In genomic region chr1:138550184-138550583, GRCm38 (mm10) we compare ENCODE assay signal across 9 mouse cellular contexts.
A peak's percentile ranks its signal among the peaks of the same experiment; 100 is the strongest.
DNase-seq lines count a peak whose midpoint lies in the region; ATAC-seq lines count a peak whose summit lies in the region.
"Had no signal": no experiment of that assay in that cellular context is flagged by ENCODE, and none has a peak within 500 bp of the region (broad histone marks: within the 10 kb centered on the region; RNA-seq: fewer than 3 reads in every experiment).

No protein-coding gene starts in this region.

- no peak overlapping the region for H3K4me2 ChIP-seq in kidney, embryonic 16.5 days (replicated peaks; ENCODE audit: low read depth, low read length)
- H3K4me2 ChIP-seq: embryonic facial prominence, embryonic 15.5 days had no signal

- no peaks in the 10 kb centered on the region for H3K36me3 ChIP-seq in kidney, embryonic 16.5 days (ENCODE audit: insufficient read depth, low read length)
- H3K36me3 ChIP-seq in limb, embryonic 10.5 days = peaks cover 6% of the 10 kb centered on the region
- H3K36me3 ChIP-seq: embryonic facial prominence, embryonic 15.5 days had no signal

- no peak overlapping the region for H3K9ac ChIP-seq in kidney, embryonic 16.5 days (replicated peaks; ENCODE audit: low read length)
- H3K9ac ChIP-seq: embryonic facial prominence, embryonic 15.5 days had no signal

- H3K27ac ChIP-seq in kidney, embryonic 16.5 days (ENCODE audit: low read length) = no peak overlapping the region
- H3K27ac ChIP-seq in limb, embryonic 10.5 days = peak overlapping the region; percentile 26; the same call in 1 of the 2 replicates
- H3K27ac ChIP-seq: embryonic facial prominence, embryonic 15.5 days had no signal

- H3K9me3 ChIP-seq in kidney, embryonic 16.5 days (ENCODE audit: low read length) = no peaks in the 10 kb centered on the region; the same call in 1 of the 2 replicates
- H3K9me3 ChIP-seq in limb, embryonic 10.5 days (replicated peaks) = no peaks in the 10 kb centered on the region
- H3K9me3 ChIP-seq: embryonic facial prominence, embryonic 15.5 days had no signal

- WGBS in kidney, embryonic 16.5 days = 47% methylated on average over 6 of the region's 6 CpGs
- WGBS in limb, embryonic 10.5 days = 51% methylated on average over 6 of the region's 6 CpGs

- H3K27me3 ChIP-seq in kidney, embryonic 16.5 days (ENCODE audit: insufficient read depth, low read length) = no peaks in the 10 kb centered on the region
- H3K27me3 ChIP-seq in limb, embryonic 10.5 days (ENCODE audit: low read depth, poor library complexity, severe bottlenecking) = no peaks in the 10 kb centered on the region
- H3K27me3 ChIP-seq: embryonic facial prominence, embryonic 15.5 days had no signal

- no peak overlapping the region for H3K4me3 ChIP-seq in kidney, embryonic 16.5 days (ENCODE audit: low read length)
- H3K4me3 ChIP-seq in limb, embryonic 10.5 days = no peak overlapping the region
- H3K4me3 ChIP-seq: embryonic facial prominence, embryonic 15.5 days had no signal

- 0 out of 2 replicates have a peak, but pooled peaks cover 6% of the 10 kb centered on the region for H3K4me1 ChIP-seq in kidney, embryonic 16.5 days (ENCODE audit: insufficient read depth, low read length)
- peaks cover 8% of the 10 kb centered on the region for H3K4me1 ChIP-seq in limb, embryonic 10.5 days
- H3K4me1 ChIP-seq: embryonic facial prominence, embryonic 15.5 days had no signal

- peak; percentile 36; the same call in 1 of the 2 replicates for ATAC-seq in kidney, embryonic 16.5 days (ENCODE audit: low FRiP score, low TSS enrichment)

- intact Hi-C loops in gastrocnemius, postnatal 36 days (cut with DNase I) = loop anchor here (10.0 kb wide), 2 partner anchors 195 to 225 kb away; no protein-coding TSS in a partner anchor
- intact Hi-C loops in left cerebral cortex, postnatal 14 days (cut with DNase I) = no loop called here

- no peak for DNase-seq in kidney, adult 8-10 months
- DNase-seq in gastrocnemius, postnatal 36 days = peak; percentile 24 to 39
- no peak for DNase-seq in limb, embryonic 10.5 days (ENCODE audit: low spot score)
- peak; percentile 18 for DNase-seq in naive thymus-derived CD4-positive, alpha-beta T cell, adult 2 months (ENCODE audit: low read depth)
- DNase-seq in ovary, postnatal 14 days (ENCODE audit: low spot score) = no peak
- DNase-seq in left cerebral cortex, postnatal 14 days (ENCODE audit: low spot score in 2 of 2) = no peak
- DNase-seq in embryo, embryonic 10.5 days (ENCODE audit: low spot score) = no peak

Comparison
In these comparisons a context has a peak if more than half of its experiments do, and no peak if none do; other contexts are left out.
1. DNase-seq: peak in gastrocnemius, postnatal 36 days (2 of 2) and naive thymus-derived CD4-positive, alpha-beta T cell, adult 2 months (single experiment); none in kidney, adult 8-10 months (0 of 2), limb, embryonic 10.5 days (single experiment), ovary, postnatal 14 days (single experiment), left cerebral cortex, postnatal 14 days (0 of 2) and embryo, embryonic 10.5 days (single experiment).